Mouse (Mus musculus) right cerebral cortex, postnatal 14 days (tissue): ENCODE measurements around the gene Rassf6.

Experiments used
- DNase-seq: peaks from one replicate; pipeline ENCODE4 v3.0.0; 2022

Gene Rassf6

GRCm38 (mm10) chr5:90640286-90641217 is at the start of gene Rassf6:
TSS of gene Rassf6 (minus strand) at chr5:90640657.
- no peak for DNase-seq

- no peak for DNase-seq
These were observed 49.1 kb upstream of the Rassf6 start for GRCm38 (mm10) chr5:90689426-90690128.

DNA sequence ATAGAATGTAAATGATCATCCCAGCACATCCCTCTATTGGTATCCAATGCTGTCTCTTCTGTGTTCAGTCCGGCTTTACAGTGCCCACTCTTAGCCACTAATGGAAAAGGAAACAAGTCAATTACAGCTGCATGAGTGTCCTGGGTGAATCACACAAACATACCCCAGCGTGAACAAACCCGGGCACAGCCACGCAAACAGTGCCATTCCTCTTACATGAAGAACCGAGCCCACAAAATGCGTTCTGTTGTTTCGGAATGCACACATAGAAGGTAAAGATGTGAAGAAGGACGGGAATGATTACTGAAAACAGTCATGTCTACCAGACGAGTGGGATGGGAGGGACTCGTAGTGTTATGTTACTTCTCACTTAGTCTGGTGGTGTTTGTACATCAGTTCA is 47.5 kb upstream of the Rassf6 start:
- no peak for DNase-seq

GRCm38 (mm10) chr5:90684994-90685393 is 44.5 kb upstream of the Rassf6 start:
- DNase-seq = no peak

GRCm38 (mm10) chr5:90681842-90682241 is 41.4 kb upstream of the Rassf6 start:
- no peak for DNase-seq

DNA sequence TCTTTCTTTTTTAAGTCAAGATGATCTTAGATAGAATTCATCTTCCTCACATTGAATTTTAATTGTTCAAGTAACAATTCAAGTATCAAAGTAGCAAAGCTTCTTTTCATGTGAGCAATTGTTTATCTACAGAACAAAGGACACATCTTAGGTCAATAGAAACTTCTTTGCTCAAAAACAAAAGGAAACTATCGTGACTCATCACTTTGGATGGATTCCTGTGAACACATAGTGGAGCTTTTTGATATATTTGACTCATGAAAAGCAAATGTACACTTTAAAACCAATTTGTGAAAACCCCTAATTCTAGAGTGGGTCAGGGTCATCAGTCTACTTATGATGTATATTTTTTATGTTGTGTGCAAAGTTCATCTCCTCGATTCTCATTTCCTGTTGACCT is 37.1 kb upstream of the Rassf6 start:
- DNase-seq = no peak

DNA sequence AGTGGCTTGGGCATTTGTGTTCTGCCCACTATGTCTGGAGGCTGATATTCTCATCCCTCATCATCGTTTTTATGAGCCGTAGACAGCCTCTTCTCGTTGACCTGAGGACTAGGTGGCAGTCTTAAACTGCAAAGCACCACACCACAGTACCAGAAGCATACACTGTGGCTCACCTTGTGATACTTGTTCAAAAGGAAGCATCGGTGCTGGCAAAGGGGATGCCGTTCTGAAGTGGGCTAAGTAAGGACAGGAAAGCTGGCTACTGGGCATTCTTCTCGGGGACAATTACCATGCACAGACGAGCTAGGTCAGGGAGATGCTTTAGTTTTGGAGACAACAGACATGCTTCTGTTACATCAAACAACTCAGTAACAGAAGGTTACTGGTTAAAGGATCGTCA is 21.4 kb upstream of the Rassf6 start:
- DNase-seq = no peak

GRCm38 (mm10) chr5:90661436-90661835 is 21.0 kb upstream of the Rassf6 start:
- no peak for DNase-seq

DNA sequence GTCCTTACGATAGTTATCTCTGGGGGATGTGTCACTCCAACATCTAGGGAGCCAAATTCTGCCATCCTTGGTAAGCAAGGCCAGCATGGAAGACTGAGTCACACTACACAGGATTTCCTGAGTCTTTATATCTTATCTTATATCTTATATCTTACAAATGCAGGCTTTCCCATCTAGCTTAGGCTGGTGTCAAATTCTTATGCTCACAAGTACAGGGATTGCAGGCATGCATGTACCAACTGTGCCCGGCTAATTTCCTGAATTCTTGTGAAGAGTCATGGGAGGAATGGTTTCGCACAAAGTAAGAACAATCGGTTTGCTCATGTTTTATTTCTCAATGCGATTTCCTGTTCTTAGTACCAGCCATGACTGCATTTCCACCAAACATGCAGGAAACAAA is 20.0 kb upstream of the Rassf6 start:
- no peak for DNase-seq

GRCm38 (mm10) chr5:90656681-90657080 is 16.2 kb upstream of the Rassf6 start:
- DNase-seq = no peak

DNA sequence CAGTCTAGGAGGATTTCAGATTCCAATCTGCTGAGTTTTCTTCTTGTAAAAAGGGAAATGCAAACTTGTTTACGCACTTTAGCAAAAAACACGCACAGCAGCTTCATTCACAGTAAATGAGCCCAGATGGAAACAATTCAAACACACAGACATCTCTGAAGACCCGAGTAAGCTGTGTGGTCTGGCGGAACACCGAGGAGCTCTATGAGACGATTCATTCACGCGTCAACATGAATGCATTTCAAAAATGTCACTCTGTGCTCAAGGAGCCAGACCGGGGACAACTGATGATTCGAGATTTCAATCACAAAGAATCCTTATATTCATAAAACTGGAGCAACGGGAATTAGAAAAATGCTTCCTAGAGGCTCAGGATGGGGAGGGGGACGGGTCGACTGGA is 15.4 kb upstream of the Rassf6 start:
- DNase-seq = no peak

DNA sequence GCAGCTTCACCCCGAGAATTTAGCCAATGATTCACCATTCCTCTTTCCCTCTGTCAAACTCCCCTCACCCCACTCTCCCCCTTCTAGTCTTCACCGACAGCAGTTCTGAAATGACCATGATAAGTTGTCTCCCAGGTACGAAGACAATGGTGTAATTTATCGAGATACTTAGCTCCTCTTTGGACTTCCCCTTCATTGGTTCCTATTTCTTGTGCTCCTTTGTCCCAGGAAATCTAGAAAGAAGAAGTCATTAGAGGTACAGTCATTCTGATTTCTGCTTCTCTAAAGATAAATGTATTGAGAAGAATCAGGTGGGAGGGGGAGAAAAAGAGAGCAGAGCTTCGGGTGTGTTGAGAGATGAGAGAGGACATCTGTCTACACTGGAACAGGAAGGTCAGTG is 14.3 kb upstream of the Rassf6 start:
- no peak for DNase-seq

GRCm38 (mm10) chr5:90652724-90653123 is 12.3 kb upstream of the Rassf6 start:
- DNase-seq = peak; percentile 33

DNA sequence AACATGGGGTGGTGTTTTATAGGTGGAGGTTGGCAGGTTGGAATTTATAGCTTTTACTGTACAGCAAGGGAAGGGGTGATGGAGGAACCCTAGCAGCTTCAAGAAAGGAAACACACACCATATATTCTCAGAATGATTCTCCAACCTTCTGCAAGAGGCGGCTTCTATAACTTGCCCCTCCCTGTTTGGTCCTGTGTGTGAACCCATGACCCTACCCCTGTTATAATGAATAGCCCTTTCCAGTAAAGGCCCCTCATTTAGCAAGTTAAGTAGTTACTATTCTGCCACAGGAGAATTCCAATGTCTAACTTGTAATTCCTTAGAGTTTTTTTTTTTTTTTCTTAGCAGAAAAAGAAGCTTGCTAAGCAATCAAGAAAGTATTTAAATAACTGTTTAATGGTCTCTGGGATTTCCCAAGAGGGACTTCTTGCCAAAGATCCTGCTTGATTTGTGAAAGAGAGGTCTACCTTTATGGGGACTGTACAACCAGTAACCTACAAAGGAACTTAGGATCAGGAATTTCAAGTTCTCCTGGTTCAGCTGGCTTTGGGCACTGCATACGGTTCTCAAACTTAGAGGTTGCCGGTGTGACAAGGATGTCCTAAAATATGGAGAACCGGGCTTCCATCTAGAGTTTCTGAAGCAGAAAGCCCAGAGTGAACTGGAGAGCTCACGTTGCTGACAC is 10.2 kb upstream of the Rassf6 start:
- DNase-seq = no peak

- no peak for DNase-seq
These were observed 7.0 kb upstream of the Rassf6 start for GRCm38 (mm10) chr5:90647473-90647872.

DNA sequence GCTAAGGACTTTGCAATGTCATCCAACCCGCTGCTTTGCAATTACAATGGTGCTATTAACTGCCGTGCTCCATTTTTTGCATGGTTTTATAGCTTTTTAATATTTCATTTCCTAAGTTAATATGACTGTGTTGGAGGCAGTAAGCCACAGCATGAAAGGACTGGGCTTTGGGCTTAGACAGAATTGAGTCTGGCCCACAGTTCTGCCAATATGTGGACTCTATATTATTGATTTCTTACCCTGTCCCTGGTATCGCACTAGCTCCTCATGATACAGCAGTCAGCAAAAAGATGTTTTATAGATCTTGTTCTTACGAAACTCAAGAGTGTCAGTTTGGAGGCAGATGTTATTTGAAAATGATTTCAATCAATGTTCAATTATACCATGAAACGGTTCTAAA is 5.9 kb upstream of the Rassf6 start:
- DNase-seq = no peak

DNA sequence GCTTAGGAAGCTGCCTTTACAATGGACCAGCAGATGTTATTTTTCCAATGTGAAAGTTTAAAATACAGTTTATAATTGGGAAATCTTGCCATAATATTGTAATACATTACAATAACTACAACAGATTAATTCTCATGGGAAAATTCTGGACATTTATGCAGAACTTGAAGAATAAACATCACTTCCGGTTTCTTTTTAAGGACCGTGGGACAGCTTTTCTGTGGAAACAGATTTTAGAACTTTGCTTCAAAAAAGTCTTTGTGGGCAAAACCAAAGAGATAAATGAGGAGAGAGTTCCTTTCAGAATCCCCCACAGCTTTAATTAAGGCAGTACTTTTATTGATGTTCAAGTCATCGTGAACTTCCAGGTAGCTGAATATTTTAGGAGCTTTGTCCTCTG is 5.1 kb upstream of the Rassf6 start:
- no peak for DNase-seq

- no peak for DNase-seq
These were observed 757 bp upstream of the Rassf6 start for GRCm38 (mm10) chr5:90641218-90641610.

- no peak for DNase-seq
These were observed 5.6 kb downstream of the Rassf6 start for GRCm38 (mm10) chr5:90634885-90635284.

DNA sequence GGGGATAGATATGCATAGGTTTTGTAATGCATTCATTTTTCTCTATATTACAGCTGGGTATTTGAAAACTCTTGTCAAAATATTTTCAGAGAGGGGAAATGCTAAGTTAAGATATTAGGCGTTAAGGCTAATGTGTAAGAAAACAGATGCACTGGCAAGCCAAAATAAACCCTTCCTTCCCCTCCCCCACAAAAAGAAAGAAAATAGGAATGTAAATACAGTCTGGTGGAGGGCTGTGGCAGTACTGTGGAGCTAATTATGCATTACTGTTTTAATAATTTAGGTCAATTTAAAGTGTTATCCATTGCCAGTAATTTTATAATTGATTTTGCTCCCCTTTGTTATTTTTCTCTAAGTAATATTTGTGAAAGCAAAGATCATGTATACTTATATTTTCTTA is 11.9 kb downstream of the Rassf6 start:
- no peak for DNase-seq

DNA sequence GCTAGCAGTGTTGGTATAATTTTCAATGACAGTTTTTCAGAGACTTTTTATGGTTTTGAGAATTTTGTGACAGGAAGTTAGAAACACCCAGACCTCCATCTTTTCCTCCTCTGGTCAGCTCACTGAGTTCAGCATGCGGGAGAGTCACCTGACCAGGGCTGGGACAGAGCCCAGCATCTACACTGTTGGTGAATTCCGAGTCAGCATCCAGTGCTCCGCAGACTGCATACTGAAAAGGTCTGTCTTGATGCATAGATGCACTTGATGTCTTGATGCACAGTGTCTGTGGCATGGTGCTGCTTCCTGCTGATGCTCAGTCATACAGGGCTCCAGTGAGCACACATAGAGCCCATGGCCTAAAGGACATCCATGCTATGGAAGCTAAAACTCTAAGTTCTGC is 12.4 kb downstream of the Rassf6 start:
- no peak for DNase-seq

GRCm38 (mm10) chr5:90627423-90627822 is 13.0 kb downstream of the Rassf6 start:
- DNase-seq = no peak

GRCm38 (mm10) chr5:90624708-90625425 is 15.6 kb downstream of the Rassf6 start:
- DNase-seq = no peak
